Mouse (Mus musculus): Measurements from ENCODE around the gene Klk1b5. TPM values are rescaled to one million over a fixed set of nuclear protein-coding genes. Genes with fewer than 3 reads are reported as not detected.

Gene Klk1b5
- not detected for polyA plus RNA-seq (2012; fragmentation: generic; extraction: Trizol)

DNA sequence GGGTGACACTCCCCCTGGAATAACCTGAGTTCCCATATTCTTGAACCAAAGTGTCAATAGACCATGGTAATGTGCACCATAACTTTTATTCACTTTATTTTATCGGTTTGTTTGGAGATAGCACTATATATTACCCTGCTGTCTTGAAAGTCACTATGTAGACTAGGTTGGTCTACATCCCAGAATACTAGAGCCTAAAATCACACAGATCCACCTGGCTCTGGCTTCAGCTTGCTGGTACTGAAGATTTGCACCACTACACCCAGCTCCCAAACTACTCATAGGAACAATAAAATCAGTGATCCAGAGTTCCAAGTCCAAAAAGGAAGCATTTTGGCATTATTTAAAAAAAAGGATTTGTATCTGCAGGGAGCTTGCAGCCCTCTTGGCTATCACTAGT, at the start of gene Klk1b5:
Gene Klk1b5 (plus strand): TSS at position 301 of the 400 bp plus-strand sequence.

DNA sequence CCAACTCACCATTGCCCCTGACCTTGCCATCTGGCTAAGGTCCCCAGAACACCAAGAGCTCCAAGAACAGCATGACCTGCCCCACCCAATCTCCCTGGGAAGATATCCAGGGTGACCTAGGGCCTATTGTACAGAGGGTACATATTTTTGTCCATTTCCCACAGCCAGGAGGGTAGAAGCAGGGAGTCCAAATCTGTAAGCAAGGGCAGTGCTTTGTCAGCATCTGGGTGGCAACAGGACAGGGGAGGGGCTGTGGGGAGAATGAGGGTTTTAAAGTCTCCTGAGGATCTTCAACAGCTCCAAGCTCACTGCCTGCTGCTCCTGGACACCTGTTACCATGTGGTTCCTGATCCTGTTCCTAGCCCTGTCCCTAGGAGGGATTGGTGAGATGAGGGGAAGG, 27.8 kb upstream of the Klk1b5 start, which contains the start of gene Klk1b24:
Gene Klk1b24 (plus strand): TSS at position 301 of the 400 bp plus-strand sequence.

DNA sequence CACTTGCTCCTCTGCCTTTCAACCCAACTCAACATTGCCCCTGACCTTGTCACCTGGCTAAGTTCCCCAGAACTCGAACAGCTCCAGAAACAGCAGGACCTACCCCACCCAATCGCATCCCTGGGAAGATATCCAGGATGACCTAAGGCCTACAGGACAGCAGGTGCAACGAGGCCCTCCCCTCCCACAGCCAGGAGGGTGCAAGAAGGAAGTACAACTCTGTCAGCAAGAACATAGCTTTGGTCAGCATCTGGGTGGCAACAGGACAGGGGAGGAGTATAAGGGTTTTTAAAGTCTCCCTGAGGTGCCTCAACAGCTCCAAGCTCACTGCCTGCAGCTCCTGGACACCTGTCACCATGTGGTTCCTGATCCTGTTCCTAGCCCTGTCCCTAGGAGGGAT, 17.9 kb upstream of the Klk1b5 start, which contains the start of gene Klk1b3:
Gene Klk1b3 (plus strand): TSS at position 301 of the 400 bp plus-strand sequence.

DNA sequence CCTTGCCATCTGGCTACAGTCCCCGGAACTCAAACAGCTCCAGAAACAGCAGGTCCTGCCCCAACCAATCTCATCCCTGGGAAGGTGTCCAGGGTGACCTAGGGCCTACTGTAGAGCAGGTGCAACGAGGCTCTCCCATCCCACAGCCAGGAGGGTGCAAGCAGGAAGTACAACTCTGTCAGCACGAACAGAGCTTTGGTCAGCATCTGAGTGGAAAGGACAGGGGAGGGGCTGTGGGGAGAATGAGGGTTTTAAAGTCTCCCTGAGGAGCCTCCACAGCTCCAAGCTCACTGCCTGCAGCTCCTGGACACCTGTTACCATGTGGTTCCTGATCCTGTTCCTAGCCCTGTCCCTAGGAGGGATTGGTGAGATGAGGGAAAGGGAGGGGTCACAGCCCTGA, 8.6 kb upstream of the Klk1b5 start, which contains the start of gene Klk1b4:
Gene Klk1b4 (plus strand): TSS at position 301 of the 400 bp plus-strand sequence.

DNA sequence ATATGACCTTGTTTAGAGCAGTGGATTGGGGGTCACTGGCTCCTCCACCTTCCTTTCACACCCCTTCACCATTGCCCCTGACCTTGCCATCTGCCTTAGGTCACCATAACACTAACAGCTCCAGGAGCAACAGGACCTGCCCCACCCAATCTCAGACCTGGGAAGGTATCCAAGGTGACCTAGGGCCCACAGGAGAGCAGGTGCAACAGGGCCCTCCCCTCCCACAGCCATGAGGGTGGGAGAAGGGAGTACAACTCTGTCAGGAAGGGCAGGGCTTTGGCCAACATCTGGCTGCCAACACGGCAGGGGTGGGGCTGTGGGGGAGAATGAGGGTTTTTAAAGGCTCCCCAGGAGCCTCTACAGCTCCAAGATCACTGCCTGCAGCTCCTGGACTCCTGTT, 9.3 kb downstream of the Klk1b5 start, which contains the start of gene Klk1:
Gene Klk1 (plus strand): TSS at position 285 of the 400 bp plus-strand sequence.

DNA sequence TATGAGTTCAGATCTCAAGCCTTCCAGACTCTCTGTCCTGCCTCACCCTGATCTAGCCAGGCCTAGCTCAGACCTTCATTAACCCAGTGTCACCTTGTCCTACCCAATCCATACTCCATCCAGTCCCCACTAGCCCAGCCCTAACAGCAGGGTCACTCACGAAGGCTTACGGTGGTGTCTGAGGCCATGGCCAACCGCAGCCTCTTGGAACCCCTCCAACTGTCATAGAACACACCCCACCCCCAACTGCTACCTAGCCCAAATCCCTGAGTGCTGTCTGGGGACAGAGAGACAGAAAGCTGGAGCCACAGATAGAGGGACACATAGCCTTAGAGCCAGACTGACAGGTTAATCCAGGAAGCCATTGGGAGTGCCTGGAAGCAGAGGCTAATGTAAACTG, 20.2 kb downstream of the Klk1b5 start, which contains the start of gene Gm36864:
Gene Gm36864 (plus strand): TSS at position 269 of the 400 bp plus-strand sequence.

DNA sequence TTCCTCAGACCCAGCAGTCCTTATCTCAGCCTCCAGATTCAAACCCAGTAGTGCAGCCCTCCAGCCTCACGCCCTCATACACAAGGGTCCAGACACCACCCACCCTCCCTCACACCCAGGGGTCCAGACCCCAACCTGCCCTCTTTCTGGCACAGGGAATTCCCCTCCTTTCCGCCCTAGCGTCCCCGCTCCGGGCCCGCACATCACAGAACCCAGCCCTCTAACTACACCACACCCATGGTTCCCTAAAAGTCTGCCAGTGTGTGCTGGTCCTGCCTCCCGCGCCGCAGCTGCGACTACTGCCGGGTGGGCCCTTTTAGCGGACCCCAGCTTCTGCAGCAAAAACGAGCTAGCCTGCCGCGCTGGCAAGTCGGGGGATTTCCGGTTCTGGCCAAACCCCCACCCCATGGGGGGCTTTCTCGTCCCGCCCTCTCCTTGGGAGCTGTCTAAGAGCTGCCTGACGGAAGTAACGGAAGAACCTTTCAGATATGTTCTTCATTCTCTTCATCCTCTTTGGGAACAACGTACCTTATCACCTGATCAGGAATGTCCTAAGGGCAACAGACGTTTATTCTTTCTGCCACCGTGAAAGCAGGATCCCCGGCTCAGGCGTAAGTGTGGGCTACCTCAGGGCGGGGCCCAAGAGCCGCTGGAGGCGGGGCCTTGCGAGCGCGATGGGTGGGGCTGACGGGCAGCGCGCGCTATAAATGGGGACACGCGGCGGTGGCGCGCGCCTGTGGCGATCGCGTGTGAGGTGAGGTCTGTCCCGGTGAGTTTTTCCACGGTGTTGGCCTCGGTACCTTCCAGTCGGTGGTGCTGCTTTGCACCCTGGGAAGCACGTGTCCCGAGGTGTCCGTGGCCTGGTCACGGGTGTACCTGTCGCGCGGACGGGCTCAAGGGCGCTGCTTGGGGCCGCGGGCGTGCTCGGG, 30.6 kb downstream of the Klk1b5 start, which contains the start of the genes 1700028J19Rik and 2410002F23Rik:
Gene 1700028J19Rik (minus strand): TSS at position 641 of the 929 bp plus-strand sequence.
Gene 2410002F23Rik (plus strand): TSS at position 668 of the 929 bp plus-strand sequence.

DNA sequence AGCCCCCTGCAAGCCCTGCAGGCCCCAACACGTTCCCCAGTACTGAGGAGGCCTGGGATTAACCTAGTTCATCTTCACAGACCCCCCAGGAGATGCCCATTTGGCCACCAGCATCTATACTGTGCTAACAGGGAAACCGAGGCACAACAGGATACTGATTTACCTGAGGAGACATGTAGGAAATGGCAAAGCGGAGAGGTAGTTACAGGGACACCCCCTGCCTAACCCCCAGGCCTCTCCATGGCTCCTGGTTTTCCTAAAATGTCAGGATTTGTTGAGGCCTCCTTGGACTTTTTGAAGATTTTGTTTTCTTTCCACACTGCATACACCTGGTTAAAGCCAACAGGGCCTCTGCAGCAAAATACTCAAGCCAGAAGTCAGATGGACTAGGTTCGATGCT, 41.5 kb downstream of the Klk1b5 start, which contains the start of gene Acp4:
Gene Acp4 (minus strand): TSS at position 101 of the 400 bp plus-strand sequence.

DNA sequence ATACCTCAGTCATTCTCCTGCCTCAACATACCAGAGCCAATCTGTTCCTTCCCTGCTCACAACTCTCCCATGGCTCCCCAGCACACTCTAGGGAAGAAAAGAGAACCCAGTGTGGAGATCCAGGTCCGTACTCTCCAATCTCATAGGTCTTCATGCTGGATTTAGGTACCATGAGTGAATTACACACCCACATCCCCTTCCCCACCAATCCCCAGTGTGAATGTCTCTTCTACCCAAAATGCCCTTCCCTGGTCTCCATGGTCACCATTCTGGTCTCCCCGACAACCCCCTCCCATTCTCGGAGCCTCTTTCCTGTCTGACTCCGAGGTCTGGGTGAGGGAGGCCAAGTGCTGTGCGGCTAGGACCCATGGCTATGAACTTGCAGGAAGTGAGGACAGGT, 45.4 kb downstream of the Klk1b5 start, which contains the start of gene Gm15517:
Gene Gm15517 (plus strand): TSS at position 301 of the 400 bp plus-strand sequence.

Other genes starting within 250 kb of the Klk1b5 start
- not detected for gene Klk1b1, start 249.2 kb upstream of the Klk1b5 start, polyA plus RNA-seq (2012; fragmentation: generic; extraction: Trizol)
- not detected for gene Klk1b9, start 239.9 kb upstream of the Klk1b5 start, polyA plus RNA-seq (2012; fragmentation: generic; extraction: Trizol)
- not detected for gene Klk1b11, start 220.1 kb upstream of the Klk1b5 start, polyA plus RNA-seq (2012; fragmentation: generic; extraction: Trizol)
- gene Klk1b26, start 203.8 kb upstream of the Klk1b5 start, polyA plus RNA-seq (2012; fragmentation: generic; extraction: Trizol) = not detected
- gene Klk1b27, start 163.7 kb upstream of the Klk1b5 start, polyA plus RNA-seq (2012; fragmentation: generic; extraction: Trizol) = not detected
- not detected for gene Klk1b21, start 113.6 kb upstream of the Klk1b5 start, polyA plus RNA-seq (2012; fragmentation: generic; extraction: Trizol)
- under 1 TPM in 1 of 2 experiments, not detected in 1; 0.44 TPM for gene Klk1b22, start 103.3 kb upstream of the Klk1b5 start, polyA plus RNA-seq (2012; fragmentation: generic; extraction: Trizol)
- not detected for gene Klk1b16, start 79.2 kb upstream of the Klk1b5 start, polyA plus RNA-seq (2012; fragmentation: generic; extraction: Trizol)
- gene Klk1b24, start 27.7 kb upstream of the Klk1b5 start, polyA plus RNA-seq (2012; fragmentation: generic; extraction: Trizol) = under 1 TPM in 1 of 2 experiments, not detected in 1; 0.08 TPM
- not detected for gene Klk1b3, start 17.8 kb upstream of the Klk1b5 start, polyA plus RNA-seq (2012; fragmentation: generic; extraction: Trizol)
- gene Klk1b4, start 8.5 kb upstream of the Klk1b5 start, polyA plus RNA-seq (2012; fragmentation: generic; extraction: Trizol) = not detected
- not detected for gene Klk1, start 9.4 kb downstream of the Klk1b5 start, polyA plus RNA-seq (2012; fragmentation: generic; extraction: Trizol)
- not detected for gene Gm36864, start 20.2 kb downstream of the Klk1b5 start, polyA plus RNA-seq (2012; fragmentation: generic; extraction: Trizol)
- under 1 TPM; 0.89 to 0.97 TPM for gene 1700028J19Rik, start 30.8 kb downstream of the Klk1b5 start, polyA plus RNA-seq (2012; fragmentation: generic; extraction: Trizol)
- gene 2410002F23Rik, start 30.8 kb downstream of the Klk1b5 start, polyA plus RNA-seq (2012; fragmentation: generic; extraction: Trizol) = 10 to 100 TPM; 21.2 to 41.3 TPM
- gene Acp4, start 41.4 kb downstream of the Klk1b5 start, polyA plus RNA-seq (2012; fragmentation: generic; extraction: Trizol) = under 1 TPM in 1 of 2 experiments, not detected in 1; 0.04 TPM
- not detected for gene Gm15517, start 45.5 kb downstream of the Klk1b5 start, polyA plus RNA-seq (2012; fragmentation: generic; extraction: Trizol)
- gene Clec11a, start 91.0 kb downstream of the Klk1b5 start, polyA plus RNA-seq (2012; fragmentation: generic; extraction: Trizol) = 1 to 10 TPM in 1 of 2 experiments, under 1 TPM in 1; 0.39 to 2.5 TPM
- gene Shank1, start 94.3 kb downstream of the Klk1b5 start, polyA plus RNA-seq (2012; fragmentation: generic; extraction: Trizol) = under 1 TPM in 1 of 2 experiments, not detected in 1; 0.07 TPM
- gene Syt3, start 168.2 kb downstream of the Klk1b5 start, polyA plus RNA-seq (2012; fragmentation: generic; extraction: Trizol) = under 1 TPM; 0.01 to 0.21 TPM
- under 1 TPM; 0.04 to 0.28 TPM for gene 1700008O03Rik, start 169.9 kb downstream of the Klk1b5 start, polyA plus RNA-seq (2012; fragmentation: generic; extraction: Trizol)
- gene Lrrc4b, start 213.1 kb downstream of the Klk1b5 start, polyA plus RNA-seq (2012; fragmentation: generic; extraction: Trizol) = under 1 TPM; 0.01 to 0.22 TPM
- gene Aspdh, start 249.4 kb downstream of the Klk1b5 start, polyA plus RNA-seq (2012; fragmentation: generic; extraction: Trizol) = not detected

Measured in C3H10T1/2 (cell line).